In the genomic region with DNA sequence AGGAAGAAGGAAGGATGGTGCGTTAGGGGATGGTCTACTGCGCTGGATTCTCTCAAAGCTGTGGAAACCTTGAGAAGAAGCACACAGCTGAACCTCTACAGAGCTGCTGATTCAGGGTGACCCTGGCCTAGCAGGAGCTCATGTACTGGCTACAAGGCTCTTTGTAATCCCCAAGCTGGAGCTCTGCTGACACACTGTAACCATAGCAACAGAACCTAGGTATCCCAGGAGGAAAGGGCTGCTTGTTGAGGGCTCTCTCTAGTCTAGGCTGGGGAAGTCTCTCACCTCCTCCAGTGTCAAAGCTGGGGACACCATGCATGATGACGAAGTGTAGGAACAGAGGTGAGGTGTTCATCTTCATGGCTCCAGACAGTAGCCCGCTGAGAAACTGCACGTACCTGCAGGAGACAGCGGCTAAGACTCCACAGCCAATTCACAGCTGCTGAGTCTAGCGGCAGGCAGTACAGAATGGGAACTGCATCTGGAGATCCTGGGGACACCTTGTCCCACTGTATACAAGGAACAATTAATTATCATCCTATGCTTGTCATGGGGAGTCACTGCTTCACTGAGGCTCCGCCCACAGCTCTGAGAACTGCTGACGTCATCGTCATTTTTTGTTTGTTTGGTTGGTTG, we compare ENCODE assay signal across 13 mouse cellular contexts.
A peak's percentile ranks its signal among the peaks of the same experiment; 100 is the strongest.
DNase-seq lines count a peak whose midpoint lies in the region; ATAC-seq lines count a peak whose summit lies in the region.
"Had no signal": no experiment of that assay in that cellular context is flagged by ENCODE, and none has a peak within 500 bp of the region (broad histone marks: within the 10 kb centered on the region; RNA-seq: fewer than 3 reads in every experiment).

No protein-coding gene starts in this region.

- no peak overlapping the region for H3K9ac ChIP-seq in liver, embryonic 11.5 days (ENCODE audit: low read depth, low read length)
- no peak overlapping the region for H3K9ac ChIP-seq in liver, embryonic 12.5 days
- H3K9ac ChIP-seq in forebrain, embryonic 15.5 days (replicated peaks): no peak overlapping the region
- no peak overlapping the region for H3K9ac ChIP-seq in midbrain, embryonic 13.5 days (replicated peaks)
- H3K9ac ChIP-seq in heart, embryonic 11.5 days (ENCODE audit: low read depth, low read length): no peak overlapping the region
- H3K9ac ChIP-seq: heart, embryonic 12.5 days; liver, postnatal 0 days had no signal

- H3K27me3 ChIP-seq in liver, embryonic 11.5 days (replicated peaks; ENCODE audit: control insufficient read depth, insufficient read depth, low read length): no peaks in the 10 kb centered on the region
- H3K27me3 ChIP-seq in liver, embryonic 12.5 days (replicated peaks): no peaks in the 10 kb centered on the region
- no peaks in the 10 kb centered on the region for H3K27me3 ChIP-seq in forebrain, embryonic 15.5 days
- no peaks in the 10 kb centered on the region for H3K27me3 ChIP-seq in midbrain, embryonic 13.5 days
- H3K27me3 ChIP-seq in heart, embryonic 11.5 days (ENCODE audit: control insufficient read depth, insufficient read depth, low read length): no peaks in the 10 kb centered on the region
- H3K27me3 ChIP-seq: heart, embryonic 12.5 days; Patski had no signal

- no peaks in the 10 kb centered on the region for H3K36me3 ChIP-seq in liver, embryonic 11.5 days (ENCODE audit: control insufficient read depth, insufficient read depth, low read length)
- peaks cover 6% of the 10 kb centered on the region; the same call in 1 of the 2 replicates for H3K36me3 ChIP-seq in liver, embryonic 12.5 days
- no peaks in the 10 kb centered on the region for H3K36me3 ChIP-seq in forebrain, embryonic 15.5 days
- H3K36me3 ChIP-seq in midbrain, embryonic 13.5 days: no peaks in the 10 kb centered on the region
- H3K36me3 ChIP-seq in heart, embryonic 11.5 days (ENCODE audit: control insufficient read depth, insufficient read depth, low read length): no peaks in the 10 kb centered on the region; the same call in 1 of the 2 replicates

- WGBS in liver, embryonic 11.5 days: 88% methylated on average over 10 of the region's 10 CpGs
- WGBS in liver, embryonic 12.5 days (ENCODE audit: insufficient replicate concordance): 79% methylated on average over 10 of the region's 10 CpGs
- 83% methylated on average over 10 of the region's 10 CpGs for WGBS in forebrain, embryonic 15.5 days
- WGBS in midbrain, embryonic 13.5 days: 82% methylated on average over 10 of the region's 10 CpGs
- 86% methylated on average over 10 of the region's 10 CpGs for WGBS in heart, embryonic 11.5 days (ENCODE audit: insufficient replicate concordance)

- no peak for DNase-seq in liver, embryonic 11.5 days (ENCODE audit: low spot score)
- no peak for DNase-seq in embryo, embryonic 10.5 days (ENCODE audit: low spot score)
- no peak for DNase-seq in right cerebral cortex, postnatal 4 days
- DNase-seq: cerebellum, postnatal 10 days; kidney, postnatal 36 days; liver, postnatal 0 days had no signal

- ATAC-seq in liver, embryonic 11.5 days (replicated peaks; ENCODE audit: low FRiP score): 0 out of 2 replicates have a peak, but pooled peaks have one; percentile 13
- ATAC-seq in liver, embryonic 12.5 days: no peak
- peak; percentile 31; the same call in 1 of the 2 replicates for ATAC-seq in forebrain, embryonic 15.5 days (replicated peaks)
- peak; percentile 81 for ATAC-seq in midbrain, embryonic 13.5 days
- ATAC-seq in heart, embryonic 11.5 days (replicated peaks; ENCODE audit: insufficient number of reproducible peaks, low FRiP score, low TSS enrichment): no peak
- ATAC-seq: inflammation-experienced regulatory T-cells, adult 6 months; liver, postnatal 0 days had no signal

- no peaks in the 10 kb centered on the region for H3K4me1 ChIP-seq in liver, embryonic 11.5 days (replicated peaks; ENCODE audit: control insufficient read depth, insufficient read depth, low read length)
- no peaks in the 10 kb centered on the region for H3K4me1 ChIP-seq in liver, embryonic 12.5 days
- no peaks in the 10 kb centered on the region; the same call in 1 of the 2 replicates for H3K4me1 ChIP-seq in forebrain, embryonic 15.5 days
- H3K4me1 ChIP-seq in midbrain, embryonic 13.5 days (replicated peaks): peaks cover 8% of the 10 kb centered on the region
- no peaks in the 10 kb centered on the region for H3K4me1 ChIP-seq in heart, embryonic 11.5 days (ENCODE audit: control insufficient read depth, insufficient read depth, low read length)

- no peaks in the 10 kb centered on the region for H3K9me3 ChIP-seq in liver, embryonic 11.5 days (ENCODE audit: control insufficient read depth, low read length)
- no peaks in the 10 kb centered on the region for H3K9me3 ChIP-seq in liver, embryonic 12.5 days (replicated peaks)
- H3K9me3 ChIP-seq in forebrain, embryonic 15.5 days: no peaks in the 10 kb centered on the region
- no peaks in the 10 kb centered on the region for H3K9me3 ChIP-seq in midbrain, embryonic 13.5 days
- no peaks in the 10 kb centered on the region for H3K9me3 ChIP-seq in heart, embryonic 11.5 days (replicated peaks; ENCODE audit: control insufficient read depth, low read length)
- H3K9me3 ChIP-seq: heart, embryonic 12.5 days had no signal

- no peak overlapping the region for H3K4me2 ChIP-seq in liver, embryonic 11.5 days
- no peak overlapping the region for H3K4me2 ChIP-seq in liver, embryonic 12.5 days
- H3K4me2 ChIP-seq in forebrain, embryonic 15.5 days (replicated peaks): no peak overlapping the region
- no peak overlapping the region for H3K4me2 ChIP-seq in midbrain, embryonic 13.5 days (replicated peaks)
- no peak overlapping the region for H3K4me2 ChIP-seq in heart, embryonic 11.5 days
- H3K4me2 ChIP-seq: heart, embryonic 12.5 days had no signal

- H3K27ac ChIP-seq in liver, embryonic 11.5 days (ENCODE audit: low read depth, low read length): no peak overlapping the region
- no peak overlapping the region for H3K27ac ChIP-seq in liver, embryonic 12.5 days
- no peak overlapping the region for H3K27ac ChIP-seq in forebrain, embryonic 15.5 days (replicated peaks)
- H3K27ac ChIP-seq in midbrain, embryonic 13.5 days: no peak overlapping the region
- H3K27ac ChIP-seq in heart, embryonic 11.5 days (ENCODE audit: low read depth, low read length): no peak overlapping the region

- no peak overlapping the region for H3K4me3 ChIP-seq in liver, embryonic 11.5 days (ENCODE audit: low read depth, low read length)
- H3K4me3 ChIP-seq in liver, embryonic 12.5 days: no peak overlapping the region
- H3K4me3 ChIP-seq in forebrain, embryonic 15.5 days: no peak overlapping the region
- H3K4me3 ChIP-seq in midbrain, embryonic 13.5 days (replicated peaks): no peak overlapping the region
- H3K4me3 ChIP-seq in heart, embryonic 11.5 days (ENCODE audit: low read depth, low read length): no peak overlapping the region
- H3K4me3 ChIP-seq: heart, embryonic 12.5 days had no signal

Comparison
In these comparisons a context has a peak if more than half of its experiments do, and no peak if none do; other contexts are left out.
1. ATAC-seq: peak in liver, embryonic 11.5 days (single experiment), forebrain, embryonic 15.5 days (single experiment) and midbrain, embryonic 13.5 days (single experiment); none in liver, embryonic 12.5 days (single experiment) and heart, embryonic 11.5 days (single experiment).